ENCODE assay signal across 12 mouse cellular contexts in genomic region chr4:130813958-130814357, GRCm38 (mm10). TPM values are rescaled to one million over a fixed set of nuclear protein-coding genes. Genes with fewer than 3 reads are reported as not detected.
DNase-seq lines count a peak whose midpoint lies in the region; ATAC-seq and TF ChIP-seq lines count a peak whose summit lies in the region.
"Had no signal": no experiment of that assay in that cellular context is flagged by ENCODE, and none has a peak within 500 bp of the region (broad histone marks: within the 10 kb centered on the region; RNA-seq: fewer than 3 reads in every experiment).

No protein-coding gene starts in this region.

- peak overlapping the region; percentile 49 for H3K9ac ChIP-seq in midbrain, embryonic 14.5 days (replicated peaks; ENCODE audit: low read length)
- H3K9ac ChIP-seq: liver, embryonic 12.5 days had no signal

- H3K9me3 ChIP-seq in hindbrain, embryonic 10.5 days: no peaks in the 10 kb centered on the region
- no peaks in the 10 kb centered on the region for H3K9me3 ChIP-seq in midbrain, embryonic 14.5 days (ENCODE audit: control insufficient read depth, low read length)
- H3K9me3 ChIP-seq: liver, embryonic 12.5 days had no signal

- DNase-seq in frontal cortex, adult 2 months (ENCODE audit: extremely low spot score in 1 of 2, low spot score in 1 of 2): no peak
- peak; percentile 95 for DNase-seq in brain, embryonic 14.5 days (ENCODE audit: low read depth)
- no peak for DNase-seq in hindbrain, embryonic 10.5 days (ENCODE audit: low spot score)
- DNase-seq in midbrain, embryonic 14.5 days: peak; percentile 94
- DNase-seq in gastrocnemius, postnatal 10 days: no peak
- no peak for DNase-seq in layer of hippocampus, postnatal 25 days (ENCODE audit: extremely low spot score in 1 of 2, low spot score in 1 of 2)
- DNase-seq: gastrocnemius, postnatal 14 days; heart, postnatal 10 days had no signal

- peaks cover 74% of the 10 kb centered on the region for H3K4me1 ChIP-seq in hindbrain, embryonic 10.5 days (replicated peaks)
- peaks cover 55% of the 10 kb centered on the region for H3K4me1 ChIP-seq in midbrain, embryonic 14.5 days (ENCODE audit: control insufficient read depth, insufficient read depth, low read length)
- H3K4me1 ChIP-seq: liver, embryonic 12.5 days had no signal

- 52% methylated on average over 2 of the region's 2 CpGs for WGBS in hindbrain, embryonic 10.5 days
- WGBS in midbrain, embryonic 14.5 days: 39% methylated on average over 2 of the region's 2 CpGs

- TF ChIP-seq POLR2A in brain, embryonic 14.5 days (IDR thresholded peaks at IDR 0.05; ENCODE audit: borderline replicate concordance, extremely low read depth, insufficient read depth, insufficient read length, poor library complexity, severe bottlenecking): no peak

- no peaks in the 10 kb centered on the region for H3K27me3 ChIP-seq in hindbrain, embryonic 10.5 days (ENCODE audit: insufficient read depth, poor library complexity, severe bottlenecking)
- H3K27me3 ChIP-seq in midbrain, embryonic 14.5 days (ENCODE audit: control insufficient read depth, insufficient read depth, low read length): no peaks in the 10 kb centered on the region

- no peak overlapping the region for H3K4me3 ChIP-seq in hindbrain, embryonic 10.5 days
- no peak overlapping the region for H3K4me3 ChIP-seq in midbrain, embryonic 14.5 days (replicated peaks; ENCODE audit: low read depth, low read length)
- H3K4me3 ChIP-seq: liver, embryonic 12.5 days had no signal

- H3K27ac ChIP-seq in hindbrain, embryonic 10.5 days: peak overlapping the region; percentile 57
- H3K27ac ChIP-seq in midbrain, embryonic 14.5 days (replicated peaks; ENCODE audit: low read depth, low read length): peak overlapping the region; percentile 93
- H3K27ac ChIP-seq: liver, embryonic 12.5 days; macrophage had no signal

- no peak for TF ChIP-seq CTCF in brain, embryonic 14.5 days (IDR thresholded peaks at IDR 0.05; ENCODE audit: borderline replicate concordance, extremely low read depth, insufficient read depth, insufficient read length)

- peak overlapping the region; percentile 46 for H3K4me2 ChIP-seq in midbrain, embryonic 14.5 days (ENCODE audit: low read length)
- H3K4me2 ChIP-seq: liver, embryonic 12.5 days had no signal

- ATAC-seq in frontal cortex, adult (ENCODE audit: low TSS enrichment): peak; percentile 59; the same call in 1 of the 2 replicates
- ATAC-seq in midbrain, embryonic 14.5 days (ENCODE audit: low FRiP score, low TSS enrichment): peak; percentile 65; the same call in 1 of the 2 replicates
- no peak for ATAC-seq in megakaryocyte, adult 5-6 weeks (ENCODE audit: poor library complexity, severe bottlenecking)
- ATAC-seq: liver, embryonic 12.5 days had no signal

- peaks cover 20% of the 10 kb centered on the region for H3K36me3 ChIP-seq in hindbrain, embryonic 10.5 days
- peaks cover 5% of the 10 kb centered on the region for H3K36me3 ChIP-seq in midbrain, embryonic 14.5 days (ENCODE audit: control insufficient read depth, insufficient read depth, low read length)
- H3K36me3 ChIP-seq: liver, embryonic 12.5 days had no signal

RNA-seq across cellular contexts. Expression of gene Sdc3, which starts 21.6 kb away (rescaled TPM):
- polyA plus RNA-seq in frontal cortex, adult 2 months (2012; rRNA removed): 94.8 and 103 TPM in 2 replicates
- polyA plus RNA-seq in brain, embryonic 14.5 days (2012; rRNA removed): 137 and 275 TPM in 2 replicates
- polyA plus RNA-seq in hindbrain, embryonic 10.5 days (2016; fragmentation: Nextera tagmentation; extraction: Ambion mirVana): 30.0 and 38.4 TPM in 2 replicates
- 95.3 and 95.7 TPM in 2 replicates for polyA plus RNA-seq in midbrain, embryonic 14.5 days (2014; fragmentation: Nextera tagmentation; extraction: Ambion mirVana)
- total RNA-seq in gastrocnemius, postnatal 10 days (2021): 10 to 100 TPM; 27.5 to 38.6 TPM
- 22.6 and 31.3 TPM in 2 replicates for total RNA-seq in megakaryocyte, adult 5-6 weeks (2015)
- 13.6 and 20.2 TPM in 2 replicates for total RNA-seq in megakaryocyte, adult 5-6 weeks (2017)
- total RNA-seq in layer of hippocampus, postnatal 25 days (2021): 100 to 1,000 TPM; 146 to 151 TPM

Comparison
In these comparisons a context has a peak if more than half of its experiments do, and no peak if none do; other contexts are left out.
1. DNase-seq: peak in brain, embryonic 14.5 days (single experiment) and midbrain, embryonic 14.5 days (single experiment); none in frontal cortex, adult 2 months (0 of 2), hindbrain, embryonic 10.5 days (single experiment), gastrocnemius, postnatal 10 days (single experiment) and layer of hippocampus, postnatal 25 days (0 of 2).